Mouse (Mus musculus) layer of hippocampus, postnatal 14 days (tissue): ENCODE results near the gene Rrp7a. TPM values are rescaled to one million over a fixed set of nuclear protein-coding genes. Genes with fewer than 3 reads are reported as not detected.
"Not testable (repeated sequence)": the region's sequence is repeated elsewhere in the genome, so short reads cannot be mapped to it uniquely, and the experiment has no call there.

Experiments used
- DNase-seq, 2 experiments: peaks; one replicate each; pipeline ENCODE4 v3.0.0; 2021 to 2022; ENCODE audit warnings: low spot score in 2 of 2, mixed read lengths in 1 of 2
- total RNA-seq, 2 experiments: library from RNA; stranded (reverse); gene quantifications; 2 replicates each; pipeline ENCODE4 v1.2.3; 2021

Gene Rrp7a
- total RNA-seq, 2 experiments from 2014 or later = 128 to 133 TPM

DNA sequence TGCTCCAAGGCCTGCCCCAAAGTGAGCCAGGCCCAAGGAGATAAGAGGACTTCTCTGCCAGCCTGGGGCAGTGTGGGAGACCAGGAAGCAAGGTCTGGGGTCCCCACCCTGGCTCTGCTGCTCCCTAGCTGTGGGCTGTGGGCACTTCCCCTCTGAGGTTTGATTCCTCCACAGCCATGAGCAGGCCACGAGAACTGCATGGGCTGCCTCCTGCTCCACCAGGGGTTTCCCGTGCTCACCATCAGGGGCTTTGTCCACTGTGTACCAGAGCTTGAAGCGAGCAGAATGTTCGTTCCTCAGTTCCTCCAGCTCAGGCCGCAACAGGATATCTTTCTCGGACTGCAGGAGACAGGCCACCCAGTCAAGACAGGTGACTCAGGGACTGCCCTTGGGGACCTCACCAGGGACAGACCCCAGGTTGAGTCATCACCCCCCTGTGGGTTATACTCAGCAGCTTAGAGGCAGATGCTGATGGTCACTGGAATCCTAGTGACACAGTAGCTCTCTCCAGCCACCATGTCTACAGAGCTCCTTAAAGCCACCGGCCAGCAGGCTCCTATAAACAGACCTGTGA, 36.1 kb upstream of the Rrp7a start:
- DNase-seq = no peak

DNA sequence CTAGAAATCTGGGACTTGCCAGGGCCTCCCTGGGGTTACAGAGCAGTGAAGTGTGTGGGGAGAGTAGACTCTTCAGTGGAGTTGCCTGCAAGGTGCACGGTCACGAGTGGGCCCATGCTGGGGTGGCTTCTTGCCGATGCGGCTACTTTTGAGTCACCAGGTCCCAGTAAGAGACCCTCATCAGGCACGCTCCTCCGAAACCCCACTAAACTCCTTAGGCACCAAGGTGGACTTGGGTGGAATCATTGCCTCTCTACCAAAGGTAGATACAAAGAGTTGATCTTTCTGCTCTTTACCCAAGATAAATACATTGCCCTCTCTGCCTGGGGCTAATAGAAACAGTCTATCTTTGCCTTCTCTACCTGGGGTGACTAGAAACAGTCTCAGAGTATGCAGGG, 35.1 kb upstream of the Rrp7a start:
- no peak for DNase-seq

DNA sequence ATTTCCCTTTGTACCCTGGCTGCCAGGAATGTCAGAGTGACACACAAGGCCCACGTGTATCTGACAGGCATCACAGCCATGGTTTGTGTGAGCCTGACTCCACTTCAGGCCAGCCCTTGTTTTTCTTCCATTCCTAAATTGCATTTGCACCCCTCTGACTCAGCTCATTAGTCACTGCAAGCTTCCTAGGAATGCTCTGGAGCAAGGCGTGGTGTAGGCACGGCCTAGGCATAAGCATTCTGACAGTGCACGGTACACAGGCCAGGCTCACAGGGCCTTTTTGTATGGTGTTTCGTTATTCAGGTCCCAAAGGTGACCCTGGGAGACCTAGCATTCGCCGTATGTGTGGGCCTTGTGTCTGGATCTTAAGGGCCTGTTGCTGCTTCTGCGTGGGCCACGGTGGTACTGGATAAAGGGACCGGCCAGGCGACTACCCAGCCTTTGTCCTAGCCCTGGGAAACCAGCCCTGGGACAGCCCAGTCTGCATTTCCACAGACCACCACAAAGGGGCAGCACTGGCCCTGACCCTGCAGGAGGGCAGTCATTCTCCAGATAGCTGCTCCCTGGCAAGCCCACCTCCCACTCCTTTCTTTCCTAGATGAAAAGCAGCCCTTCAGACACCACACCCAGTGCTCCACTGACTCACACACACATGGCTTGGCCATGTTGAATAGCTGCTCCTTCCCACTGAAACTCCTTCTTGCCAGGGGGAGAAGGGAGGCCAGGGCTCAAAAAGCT, 34.5 kb upstream of the Rrp7a start:
- peak in 1 of 2 experiments; percentile 42 for DNase-seq

DNA sequence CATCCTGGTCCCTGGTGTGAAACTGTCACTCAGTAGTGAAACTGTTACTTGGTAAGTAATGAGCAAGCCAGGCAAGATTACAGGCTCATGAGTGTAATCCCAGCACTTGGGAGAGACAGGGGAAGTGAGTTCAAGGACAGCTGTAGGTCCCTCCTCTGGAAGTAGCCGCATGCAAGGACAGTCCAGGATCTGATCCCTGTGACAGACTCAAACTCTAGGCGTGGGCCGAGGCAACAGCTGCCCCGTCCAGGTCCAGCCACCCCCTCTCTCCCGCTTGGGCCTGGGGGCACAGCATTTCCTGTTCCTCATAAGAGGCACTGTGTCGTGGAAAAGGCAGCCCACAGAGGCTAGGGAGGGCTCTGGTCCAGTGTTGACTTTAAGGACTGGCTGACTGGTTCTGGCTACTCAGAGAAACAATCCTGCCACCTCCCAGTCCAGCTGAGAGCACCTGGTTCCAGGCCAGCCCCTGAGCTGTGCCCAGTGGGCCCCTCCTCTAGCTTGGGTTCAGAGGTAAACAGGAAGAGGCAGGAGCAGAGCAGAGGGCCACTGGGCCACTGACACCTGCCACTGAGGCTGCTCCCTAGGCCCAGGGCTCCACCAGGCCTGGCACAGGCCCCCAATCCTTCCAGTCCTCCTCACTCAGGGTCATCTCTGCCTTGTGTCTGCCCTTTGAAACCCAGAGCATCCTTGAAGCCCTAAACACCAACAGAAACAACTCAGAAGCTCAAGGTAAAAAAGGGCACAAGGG, 33.2 kb upstream of the Rrp7a start:
- DNase-seq = no peak

DNA sequence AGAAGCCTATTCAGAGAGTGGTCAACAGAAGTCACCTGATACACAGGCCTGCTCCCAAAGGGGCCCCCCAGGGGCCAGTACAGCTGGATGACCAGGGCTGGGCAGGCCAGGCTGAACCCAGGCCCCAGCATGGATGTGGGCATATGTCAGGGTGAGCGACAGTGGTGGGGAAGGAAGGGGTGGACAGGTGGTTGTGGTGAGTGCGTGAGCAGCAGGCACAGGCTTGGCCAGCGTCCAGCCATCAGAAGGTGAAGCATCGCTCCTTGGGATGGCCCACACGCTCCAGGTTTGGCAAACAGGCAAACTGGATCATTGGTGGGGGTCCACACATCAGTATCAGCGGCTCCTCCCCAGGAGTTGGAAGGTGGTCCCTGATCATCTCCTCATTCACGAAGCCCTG, 31.7 kb upstream of the Rrp7a start:
- DNase-seq = no peak

DNA sequence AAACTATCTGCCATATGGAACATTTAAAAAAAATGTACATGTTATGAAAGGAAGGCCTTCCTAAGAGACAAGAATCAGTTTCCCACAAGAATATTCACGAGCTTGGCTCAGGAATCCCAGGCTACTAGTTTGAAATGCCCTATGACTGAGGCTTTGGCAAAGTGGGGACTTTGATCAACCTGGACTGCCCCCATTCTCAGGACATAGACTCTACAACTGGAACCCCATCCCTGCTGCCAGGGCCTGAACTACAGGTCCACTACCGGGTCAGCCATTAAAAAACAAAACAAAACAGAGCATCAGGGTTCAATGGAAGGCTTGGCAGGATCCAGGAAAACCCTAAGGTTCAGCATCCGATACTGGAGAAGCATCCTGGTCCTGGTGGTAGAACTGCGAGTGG, 28.1 kb upstream of the Rrp7a start:
- no peak for DNase-seq

DNA sequence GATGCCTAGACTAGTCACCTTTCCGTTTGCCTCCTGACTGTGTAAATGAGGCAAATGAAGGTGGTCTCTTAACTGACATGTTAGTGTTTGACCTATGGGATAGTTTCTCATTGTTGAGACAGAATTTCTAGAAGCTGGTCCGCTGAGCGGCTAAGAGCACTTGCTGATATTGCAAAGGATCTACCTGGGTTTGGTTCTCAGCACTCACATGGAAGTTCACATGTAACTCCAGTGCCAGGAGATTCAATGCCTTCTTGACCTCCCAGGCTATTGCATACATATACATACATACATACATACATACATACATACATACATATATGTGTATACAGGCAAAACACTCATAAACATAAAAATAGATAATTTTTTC, 27.5 kb upstream of the Rrp7a start:
- no peak for DNase-seq

DNA sequence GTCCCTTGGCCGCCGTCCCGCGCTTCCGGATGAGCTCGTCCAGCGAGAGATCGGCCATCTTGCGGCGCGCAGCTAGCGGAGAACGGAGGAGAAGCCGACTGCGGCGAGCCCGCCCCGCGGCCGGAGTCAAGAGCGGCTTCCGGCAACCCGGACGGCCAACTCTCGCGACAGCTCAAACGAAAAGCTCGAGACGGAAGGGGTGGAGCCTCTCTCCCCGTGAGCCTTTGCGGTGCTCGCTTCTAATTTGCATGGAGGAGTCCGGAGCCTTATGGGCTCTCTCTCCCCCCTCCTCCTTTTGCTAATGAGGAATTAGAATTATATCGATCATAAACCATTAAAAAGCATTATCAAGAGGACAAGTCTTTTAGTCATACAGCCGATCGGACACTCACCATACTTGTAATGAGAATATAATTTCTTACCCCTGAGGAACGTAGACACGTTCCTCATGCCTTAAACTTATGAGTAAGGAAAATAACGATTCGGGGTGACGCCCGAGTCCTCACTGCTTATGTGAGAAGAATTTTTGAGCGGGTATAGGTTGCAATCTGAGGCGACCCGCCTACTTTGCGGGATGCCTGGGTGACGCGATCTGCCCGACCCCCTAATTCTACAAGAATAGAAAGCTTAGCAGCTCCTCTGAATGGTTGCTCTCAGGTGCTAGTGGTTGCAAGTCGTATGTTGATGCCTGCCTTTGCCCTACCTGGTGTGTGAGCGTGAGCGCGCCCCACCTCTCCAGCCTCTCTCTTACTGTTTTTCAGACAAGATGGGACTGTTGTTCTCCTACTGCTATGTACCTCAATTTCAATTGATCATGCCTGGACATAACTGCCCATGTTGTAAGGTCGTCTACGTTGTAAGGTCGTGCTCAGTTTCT, 26.8 kb upstream of the Rrp7a start, which contains the start of gene Poldip3:
Poldip3 (minus strand) TSS at position 189 of the 877 bp plus-strand sequence.
- peak; percentile 98 to 99 for DNase-seq

DNA sequence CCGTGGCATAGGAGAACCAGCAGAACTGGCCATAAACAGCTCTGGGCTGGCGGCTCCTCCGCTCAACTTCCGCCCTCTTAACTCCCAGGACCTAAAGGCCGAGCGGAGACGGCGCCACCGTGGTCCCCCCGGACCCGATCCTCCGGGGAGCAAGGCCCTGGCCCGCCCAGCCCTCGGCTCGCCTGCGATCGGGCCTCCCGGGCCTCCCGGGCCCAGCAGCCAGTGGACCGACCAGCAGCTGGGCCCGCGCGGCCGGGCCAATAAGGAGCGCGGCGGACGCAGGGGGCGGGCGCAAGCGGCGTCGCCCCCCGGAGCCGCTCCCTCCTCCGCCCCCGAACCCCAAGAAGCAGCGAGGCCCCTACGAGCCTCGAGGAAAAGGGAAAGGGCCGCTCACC, 26.2 kb upstream of the Rrp7a start:
- no peak for DNase-seq

DNA sequence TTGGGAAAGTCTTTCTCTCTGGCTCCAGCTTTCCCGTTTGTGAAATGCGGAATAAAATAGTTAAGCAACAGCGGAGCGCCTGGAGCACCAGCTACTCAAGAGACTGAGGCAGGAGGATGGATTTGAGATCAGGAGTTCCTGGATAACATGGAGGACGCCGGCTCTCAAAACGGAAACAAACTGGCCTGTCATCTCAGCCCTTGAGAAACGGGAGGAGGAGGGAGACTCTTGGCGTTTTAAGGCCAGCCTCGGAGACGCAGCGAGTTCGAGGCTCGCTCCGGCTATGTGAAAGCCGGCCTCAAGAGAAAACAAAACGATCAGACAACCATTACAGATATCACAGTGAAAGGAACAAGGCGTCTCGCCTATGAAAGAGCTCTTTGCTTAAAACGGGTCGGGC, 25.8 kb upstream of the Rrp7a start:
- DNase-seq = no peak

DNA sequence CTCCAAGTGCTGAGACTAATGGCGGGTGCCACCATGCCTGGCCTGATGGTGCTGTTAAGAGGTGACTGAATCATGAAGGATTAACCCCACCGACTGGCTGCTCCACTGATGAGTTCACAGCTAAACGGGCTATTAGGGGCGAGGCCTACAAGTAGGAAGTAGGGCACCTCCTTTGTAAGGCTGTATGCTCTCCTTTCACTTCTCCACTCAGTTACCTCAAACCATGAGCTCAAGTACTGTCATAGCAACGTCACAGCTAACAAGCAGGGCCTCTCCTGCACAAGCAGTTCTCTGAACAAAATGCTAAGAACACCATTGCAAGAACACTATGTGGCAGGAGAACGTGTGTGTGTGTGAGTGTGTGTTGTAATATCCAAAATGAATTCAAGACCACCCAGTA, 22.9 kb upstream of the Rrp7a start:
- no peak for DNase-seq

DNA sequence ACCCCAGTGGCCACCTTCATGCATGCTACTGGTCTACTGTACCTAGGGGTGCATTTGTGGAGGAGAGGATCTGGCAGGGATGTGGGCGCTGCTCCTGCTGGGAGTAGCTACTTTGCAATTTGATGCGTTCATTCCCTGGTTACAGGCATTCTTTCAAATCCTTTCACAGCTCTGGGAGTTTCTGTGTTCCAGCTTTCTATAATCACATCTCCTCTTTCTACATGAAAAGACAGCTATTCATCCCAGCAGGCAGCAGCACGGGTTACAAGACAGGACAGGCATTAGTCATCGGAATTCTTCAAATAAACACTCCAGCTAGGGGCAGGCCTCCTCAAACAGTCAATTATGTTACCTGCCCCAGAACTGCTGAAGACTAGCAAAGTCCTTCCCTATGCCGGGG, 20.3 kb upstream of the Rrp7a start:
- peak; percentile 20 to 35 for DNase-seq

DNA sequence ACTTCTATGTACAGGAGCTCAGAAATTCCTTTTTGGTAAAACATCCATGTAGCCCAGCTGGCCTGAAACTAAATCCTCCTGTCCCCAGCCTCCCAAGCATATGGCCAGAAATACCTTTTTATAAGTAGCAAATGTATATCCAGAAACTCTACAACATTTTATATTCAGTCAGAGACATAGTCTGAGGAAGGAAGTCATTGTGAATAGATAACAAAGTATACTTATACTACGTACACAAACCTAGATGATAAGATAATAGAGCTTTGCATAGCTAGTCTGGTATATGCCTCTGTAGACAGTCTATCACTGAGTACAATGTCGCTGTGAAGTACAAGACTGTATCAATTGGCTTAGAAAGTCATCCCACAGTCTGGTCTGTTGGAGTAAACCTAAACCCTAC, 13.1 kb upstream of the Rrp7a start:
- no peak for DNase-seq

DNA sequence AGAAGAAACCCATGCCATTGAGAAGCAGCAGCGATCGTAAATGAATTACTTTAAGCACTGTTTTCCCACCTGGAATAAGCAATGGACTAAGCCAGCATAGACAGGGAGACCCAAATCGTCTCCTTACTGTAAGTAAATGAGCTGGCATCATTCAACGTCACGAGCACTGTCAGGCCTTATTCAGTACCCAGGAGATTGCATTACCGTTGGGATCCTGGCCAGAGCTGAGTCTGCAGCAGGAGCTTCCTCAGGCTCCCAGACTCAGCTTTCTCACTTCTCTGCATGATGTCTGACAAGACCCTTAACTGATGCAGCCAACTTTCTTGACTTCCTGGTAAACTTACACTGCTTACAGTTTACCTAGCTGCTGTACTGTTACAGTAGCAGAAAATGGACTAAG, 12.1 kb upstream of the Rrp7a start:
- no peak for DNase-seq

DNA sequence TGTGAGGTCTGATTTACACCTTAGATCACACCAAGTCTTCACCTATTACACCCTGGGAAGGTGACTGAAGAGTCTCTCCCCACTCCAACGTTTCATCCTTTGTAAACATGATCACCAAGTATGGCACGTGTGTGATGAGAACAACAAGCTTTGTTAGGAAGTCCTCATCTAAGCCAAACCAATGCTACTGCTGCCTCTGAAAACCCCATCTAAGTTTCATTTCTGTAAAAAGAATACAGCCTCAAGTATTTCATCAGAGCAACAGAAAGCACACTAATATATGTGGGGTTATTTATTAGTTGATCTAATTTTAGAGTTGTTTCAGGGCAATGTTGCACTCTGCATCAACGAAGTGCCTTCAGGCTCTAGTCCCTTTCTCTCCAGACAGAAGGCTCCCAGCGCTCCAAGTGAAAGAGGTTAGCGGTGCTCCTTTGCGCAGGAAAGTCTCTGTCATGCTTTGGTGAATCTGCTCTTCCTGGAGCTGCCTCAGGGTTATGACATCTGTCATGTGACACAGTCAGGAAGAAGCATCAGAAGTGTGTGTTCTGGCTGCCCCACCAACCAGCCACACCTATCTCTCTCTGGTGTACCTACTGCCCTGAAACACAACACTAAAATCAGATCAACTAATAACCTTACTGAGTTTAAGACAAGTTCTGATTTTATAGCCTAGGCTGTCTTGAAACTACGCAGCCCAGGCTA, 7.1 kb upstream of the Rrp7a start:
- DNase-seq = no peak

DNA sequence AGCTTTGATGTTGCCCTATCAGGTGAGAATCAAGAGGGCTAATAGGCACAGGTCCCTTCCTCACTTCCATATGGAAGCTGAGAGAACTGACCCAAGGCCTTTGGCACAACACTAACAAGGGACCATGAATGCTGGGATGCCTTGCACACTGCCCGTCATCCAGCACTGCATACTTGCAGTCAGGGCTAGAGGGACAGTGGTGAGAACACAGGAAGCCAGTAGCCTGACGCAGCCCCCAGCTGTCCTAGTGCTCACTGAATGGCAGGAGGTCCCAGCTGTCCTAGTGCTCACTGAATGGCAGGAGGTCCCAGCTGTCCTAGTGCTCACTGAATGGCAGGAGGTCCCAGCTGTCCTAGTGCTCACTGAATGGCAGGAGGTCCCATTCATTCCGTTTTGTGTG, 4.4 kb upstream of the Rrp7a start:
- DNase-seq = not testable (repeated sequence)

DNA sequence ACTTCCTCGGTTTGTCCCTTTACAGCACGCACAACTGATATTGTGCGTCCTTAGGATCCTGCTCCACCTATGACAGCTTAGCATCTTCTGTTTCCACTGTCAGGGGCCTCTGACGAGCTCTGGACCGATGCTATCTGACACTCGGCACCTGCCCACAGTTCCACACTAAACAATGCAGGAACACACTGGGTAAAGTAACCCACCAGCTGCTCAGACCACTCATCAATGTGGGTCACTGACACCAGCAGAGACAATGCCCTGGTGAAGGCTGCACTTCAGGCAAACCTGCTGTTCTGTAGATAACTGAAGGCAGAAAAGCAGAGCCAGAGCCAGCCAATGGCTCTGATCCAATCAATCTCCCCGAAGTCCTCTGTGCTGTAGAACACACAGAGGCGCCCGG, 4.0 kb upstream of the Rrp7a start:
- no peak for DNase-seq

DNA sequence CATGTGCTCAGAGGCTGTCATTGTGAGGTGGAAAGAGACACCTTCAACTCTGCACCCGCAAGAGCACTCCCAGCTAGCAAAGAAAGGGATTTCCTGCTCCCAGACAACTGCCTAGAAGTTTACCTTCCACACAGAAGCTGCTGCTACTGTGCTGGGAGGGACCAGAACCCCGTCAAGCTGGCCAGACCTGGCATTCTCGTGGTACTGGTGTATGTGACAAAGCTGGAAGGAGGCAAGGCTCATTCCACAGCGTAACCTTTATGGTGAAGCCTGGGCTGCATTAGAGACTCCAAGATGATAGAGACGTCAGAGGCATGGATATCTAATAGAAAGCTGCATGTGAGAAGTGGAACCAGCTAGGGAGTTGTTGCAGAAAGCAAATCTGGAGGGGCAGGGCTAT, 2.0 kb upstream of the Rrp7a start:
- no peak for DNase-seq

DNA sequence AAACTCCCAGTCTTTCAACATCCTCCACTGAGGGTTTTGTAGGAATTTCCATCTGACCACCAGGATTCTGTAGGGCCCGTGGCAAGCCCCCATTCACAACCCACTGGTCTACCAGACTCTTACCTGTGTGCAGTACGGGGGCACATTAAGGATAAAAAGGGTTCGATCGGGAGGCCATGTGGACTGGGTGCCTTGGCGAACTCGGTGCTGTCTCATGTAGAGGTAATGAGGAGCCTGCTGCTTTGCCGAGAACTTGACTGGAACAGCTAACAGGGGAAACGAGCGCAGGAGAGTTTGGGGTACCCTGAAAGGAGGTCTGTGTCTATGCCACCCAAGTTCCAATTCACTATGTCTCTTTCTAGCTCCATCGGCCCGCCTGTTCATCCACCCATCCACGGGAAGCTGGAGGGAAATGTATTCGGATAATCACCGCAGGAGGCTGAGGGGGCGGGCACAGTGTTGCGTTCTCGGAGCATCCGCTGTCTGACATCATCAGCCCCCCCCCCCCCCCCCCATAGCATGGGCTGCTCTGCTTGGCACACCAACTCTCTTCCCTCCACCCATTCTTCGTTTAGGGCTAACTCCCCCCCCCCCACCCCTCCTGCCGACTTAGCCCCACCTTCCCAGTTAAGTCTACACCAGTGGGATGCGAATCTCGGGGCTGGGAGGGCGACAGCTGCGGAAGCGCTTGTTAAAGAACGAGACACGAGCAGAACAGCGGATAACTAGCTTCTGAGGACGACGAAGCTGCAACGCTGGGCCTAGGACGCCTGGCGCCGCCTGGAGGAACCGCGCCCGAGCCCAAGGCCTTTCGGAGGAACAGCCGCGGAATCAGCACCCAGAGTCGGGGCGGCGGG, 664 bp downstream of the Rrp7a start:
- peak; percentile 52 to 72 for DNase-seq

DNA sequence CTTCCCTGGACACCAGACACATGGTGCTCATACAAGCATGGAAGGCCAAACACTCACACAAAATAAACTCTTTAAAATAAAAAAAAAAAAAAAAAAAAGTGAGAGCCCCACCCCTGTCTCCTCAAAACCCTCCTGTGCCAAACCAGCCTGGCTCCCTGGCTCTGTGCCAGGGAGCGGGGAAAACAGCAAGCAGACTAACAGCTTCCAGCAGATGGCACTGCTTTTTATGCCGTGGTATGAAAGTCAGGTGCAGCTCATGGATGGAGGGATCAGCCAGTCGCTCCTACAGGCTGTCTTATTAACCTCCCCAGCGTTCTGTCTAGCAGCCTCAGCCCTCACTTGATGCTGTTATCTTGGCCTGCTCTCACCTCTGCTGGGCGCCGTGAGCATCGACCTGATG, 4.2 kb downstream of the Rrp7a start:
- DNase-seq = peak; percentile 49 to 70
